Mouse (Mus musculus): Measurements from ENCODE around the gene Csnk2a1. TPM values are rescaled to one million over a fixed set of nuclear protein-coding genes. Genes with fewer than 3 reads are reported as not detected.

Gene Csnk2a1
- polyA plus RNA-seq, 1 experiment from 2014 or later: 112 TPM

- ATAC-seq (replicated peaks; ENCODE audit: low FRiP score, low TSS enrichment, low read depth): no peak
- Histone ChIP-seq H3K4me3 (ENCODE audit: low read depth, low read length) (no peak overlapping the region), H3K9me3 (ENCODE audit: control insufficient read depth, low read length) (no peaks in the 10 kb centered on the region), H3K9ac (ENCODE audit: low read length) (no peak overlapping the region), H3K27ac (ENCODE audit: low read depth) (no peak overlapping the region), H3K4me2 (ENCODE audit: low read length) (no peak overlapping the region), H3K36me3 (ENCODE audit: control insufficient read depth, insufficient read depth, low read length) (no peaks in the 10 kb centered on the region), H3K27me3 (replicated peaks; ENCODE audit: control insufficient read depth, insufficient read depth, low read length) (no peaks in the 10 kb centered on the region), H3K4me1 (replicated peaks; ENCODE audit: control insufficient read depth, insufficient read depth, low read length) (no peaks in the 10 kb centered on the region)
- no peak for DNase-seq (ENCODE audit: low spot score)
- 69% methylated on average over 1 of the region's 1 CpGs for WGBS
Measured at GRCm38 (mm10) chr2:152216975-152217374, 9.7 kb upstream of the Csnk2a1 start.

DNA sequence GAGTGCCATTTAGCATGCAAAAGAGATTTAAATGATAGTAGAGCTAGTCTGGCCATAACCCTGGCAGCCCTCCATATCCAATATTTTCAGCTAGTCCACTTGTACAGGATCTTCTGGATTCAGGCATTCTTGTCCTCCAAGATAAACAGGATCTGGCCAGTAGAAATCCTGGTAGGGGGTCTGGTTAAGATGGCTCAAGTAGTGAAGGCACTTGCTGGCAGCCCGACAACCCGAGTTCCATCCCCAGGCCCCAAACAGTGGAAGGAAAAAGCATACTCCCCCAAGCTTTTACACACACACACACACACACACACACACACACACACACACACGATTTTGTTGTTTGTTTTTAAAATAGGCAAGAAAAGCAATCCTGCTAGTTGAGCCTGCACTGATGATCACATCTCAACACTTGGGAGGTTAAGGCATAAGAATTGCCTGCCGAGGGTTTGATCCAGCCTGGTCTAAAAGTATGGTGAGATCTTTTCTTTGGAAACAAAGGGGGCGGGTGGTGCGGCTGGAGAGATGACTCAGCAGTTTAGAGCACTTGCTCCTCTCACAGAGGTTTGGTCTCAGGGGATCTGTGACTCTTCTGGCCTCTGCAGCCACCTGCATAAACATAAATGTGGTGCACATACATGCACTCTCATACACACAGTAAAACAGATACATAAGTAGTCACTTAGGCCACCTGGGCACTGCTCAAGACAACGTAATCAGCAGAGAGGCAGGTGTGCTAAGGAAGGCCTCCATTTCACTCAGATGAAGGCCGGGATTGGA, 2.9 kb upstream of the Csnk2a1 start:
- no peak overlapping the region for H3K9ac ChIP-seq (ENCODE audit: low read length)
- H3K4me1 ChIP-seq (replicated peaks; ENCODE audit: control insufficient read depth, insufficient read depth, low read length): peaks cover 11% of the 10 kb centered on the region
- no peak overlapping the region for H3K4me2 ChIP-seq (ENCODE audit: low read length)
- H3K36me3 ChIP-seq (ENCODE audit: control insufficient read depth, insufficient read depth, low read length): no peaks in the 10 kb centered on the region
- DNase-seq (ENCODE audit: low spot score) (no peak), ATAC-seq (replicated peaks; ENCODE audit: low FRiP score, low TSS enrichment, low read depth) (no peak)
- H3K27me3 ChIP-seq (replicated peaks; ENCODE audit: control insufficient read depth, insufficient read depth, low read length): no peaks in the 10 kb centered on the region
- WGBS: 75% methylated on average over 8 of the region's 8 CpGs
- H3K4me3 ChIP-seq (ENCODE audit: low read depth, low read length): no peak overlapping the region
- no peak overlapping the region for H3K27ac ChIP-seq (ENCODE audit: low read depth)
- no peaks in the 10 kb centered on the region for H3K9me3 ChIP-seq (ENCODE audit: control insufficient read depth, low read length)

- Histone ChIP-seq H3K27ac (ENCODE audit: low read depth) (peak overlapping the region; percentile 96; the same call in 1 of the 2 replicates), H3K4me2 (ENCODE audit: low read length) (peak overlapping the region; percentile 57), H3K9ac (ENCODE audit: low read length) (no peak overlapping the region), H3K27me3 (replicated peaks; ENCODE audit: control insufficient read depth, insufficient read depth, low read length) (no peaks in the 10 kb centered on the region), H3K9me3 (ENCODE audit: control insufficient read depth, low read length) (no peaks in the 10 kb centered on the region), H3K4me1 (replicated peaks; ENCODE audit: control insufficient read depth, insufficient read depth, low read length) (peaks cover 11% of the 10 kb centered on the region), H3K4me3 (ENCODE audit: low read depth, low read length) (no peak overlapping the region), H3K36me3 (ENCODE audit: control insufficient read depth, insufficient read depth, low read length) (no peaks in the 10 kb centered on the region)
- no peak for DNase-seq (ENCODE audit: low spot score)
- WGBS: 73% methylated on average over 7 of the region's 7 CpGs
- no peak for ATAC-seq (replicated peaks; ENCODE audit: low FRiP score, low TSS enrichment, low read depth)
Measured at GRCm38 (mm10) chr2:152225536-152225935, 1.1 kb upstream of the Csnk2a1 start.

DNA sequence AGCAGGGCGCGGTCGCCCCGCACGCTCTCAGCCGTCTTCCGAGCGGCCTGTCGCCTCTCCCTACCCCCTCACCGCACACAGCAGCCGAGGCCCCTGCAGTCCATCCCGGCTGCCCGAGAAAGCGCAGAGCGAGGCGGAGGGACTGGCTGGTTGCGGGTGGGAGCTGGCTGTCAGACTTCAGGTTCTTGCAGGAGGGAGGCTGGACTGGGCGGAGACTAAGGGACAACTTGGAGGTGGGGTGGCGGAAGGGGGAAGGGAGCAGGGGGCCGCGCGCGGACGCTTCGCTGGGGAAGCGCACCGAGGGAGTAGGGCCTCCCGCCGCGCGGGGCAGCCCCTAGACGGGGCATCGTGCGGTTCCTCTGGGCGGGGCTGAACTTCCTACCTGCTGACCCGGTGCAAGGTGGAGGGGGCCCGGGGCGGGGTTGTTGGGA, 427 bp downstream of the Csnk2a1 start:
- under 1% methylated on average over 38 of the region's 38 CpGs for WGBS
- Histone ChIP-seq H3K27me3 (replicated peaks; ENCODE audit: control insufficient read depth, insufficient read depth, low read length) (no peaks in the 10 kb centered on the region), H3K9ac (ENCODE audit: low read length) (peak overlapping the region; percentile 82), H3K4me1 (replicated peaks; ENCODE audit: control insufficient read depth, insufficient read depth, low read length) (peaks cover 11% of the 10 kb centered on the region), H3K36me3 (ENCODE audit: control insufficient read depth, insufficient read depth, low read length) (no peaks in the 10 kb centered on the region), H3K9me3 (ENCODE audit: control insufficient read depth, low read length) (no peaks in the 10 kb centered on the region), H3K4me3 (ENCODE audit: low read depth, low read length) (peak overlapping the region; percentile 89), H3K27ac (ENCODE audit: low read depth) (peak overlapping the region; percentile 96), H3K4me2 (ENCODE audit: low read length) (peak overlapping the region; percentile 77)
- DNase-seq (ENCODE audit: low spot score) (peak; percentile 91), ATAC-seq (replicated peaks; ENCODE audit: low FRiP score, low TSS enrichment, low read depth) (peak; percentile 83)

- Histone ChIP-seq H3K9me3 (ENCODE audit: control insufficient read depth, low read length) (no peaks in the 10 kb centered on the region), H3K36me3 (ENCODE audit: control insufficient read depth, insufficient read depth, low read length) (no peaks in the 10 kb centered on the region), H3K27ac (ENCODE audit: low read depth) (no peak overlapping the region)
Measured at GRCm38 (mm10) chr2:152230046-152230445, 3.4 kb downstream of the Csnk2a1 start.

GRCm38 (mm10) chr2:152237926-152238325, 11.3 kb downstream of the Csnk2a1 start:
- H3K9me3 ChIP-seq (ENCODE audit: control insufficient read depth, low read length): no peaks in the 10 kb centered on the region
- no peaks in the 10 kb centered on the region for H3K27me3 ChIP-seq (replicated peaks; ENCODE audit: control insufficient read depth, insufficient read depth, low read length)
- H3K4me1 ChIP-seq (replicated peaks; ENCODE audit: control insufficient read depth, insufficient read depth, low read length): no peaks in the 10 kb centered on the region
- peaks cover 23% of the 10 kb centered on the region for H3K36me3 ChIP-seq (ENCODE audit: control insufficient read depth, insufficient read depth, low read length)
- no peak for ATAC-seq (replicated peaks; ENCODE audit: low FRiP score, low TSS enrichment, low read depth)
- H3K27ac ChIP-seq (ENCODE audit: low read depth): no peak overlapping the region
- no peak overlapping the region for H3K9ac ChIP-seq (ENCODE audit: low read length)
- no peak for DNase-seq (ENCODE audit: low spot score)
- no peak overlapping the region for H3K4me2 ChIP-seq (ENCODE audit: low read length)
- 78% methylated on average over 1 of the region's 1 CpGs for WGBS
- H3K4me3 ChIP-seq (ENCODE audit: low read depth, low read length): no peak overlapping the region

More at GRCm38 (mm10) chr2:152230046-152230445, 3.4 kb downstream of the Csnk2a1 start:
- Histone ChIP-seq H3K4me3 (ENCODE audit: low read depth, low read length) (no peak overlapping the region), H3K4me2 (ENCODE audit: low read length) (no peak overlapping the region), H3K9ac (ENCODE audit: low read length) (no peak overlapping the region), H3K4me1 (replicated peaks; ENCODE audit: control insufficient read depth, insufficient read depth, low read length) (peaks cover 11% of the 10 kb centered on the region), H3K27me3 (replicated peaks; ENCODE audit: control insufficient read depth, insufficient read depth, low read length) (no peaks in the 10 kb centered on the region)
- ATAC-seq (replicated peaks; ENCODE audit: low FRiP score, low TSS enrichment, low read depth) (no peak), DNase-seq (ENCODE audit: low spot score) (no peak)

DNA sequence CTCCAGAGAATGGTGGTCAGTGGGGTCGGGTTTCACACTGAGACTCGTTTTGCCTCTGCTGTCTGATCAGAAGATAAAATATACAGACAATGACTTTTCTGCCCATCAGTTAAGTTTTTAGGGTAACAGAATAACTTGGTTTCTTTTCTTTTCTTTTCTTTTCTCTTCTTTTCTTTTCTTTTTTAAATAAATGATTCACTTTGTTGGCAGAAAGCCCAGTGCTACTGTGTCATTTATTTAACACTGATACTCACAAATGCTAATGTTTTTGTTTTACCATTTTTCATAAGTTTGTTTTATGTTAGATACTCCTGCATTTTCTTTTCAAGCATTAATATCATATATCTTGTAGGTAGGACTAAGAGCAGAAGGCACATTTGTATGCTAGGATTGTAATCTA, 13.9 kb downstream of the Csnk2a1 start:
- ATAC-seq (replicated peaks; ENCODE audit: low FRiP score, low TSS enrichment, low read depth) (no peak), DNase-seq (ENCODE audit: low spot score) (no peak)
- Histone ChIP-seq H3K4me3 (ENCODE audit: low read depth, low read length) (no peak overlapping the region), H3K27me3 (replicated peaks; ENCODE audit: control insufficient read depth, insufficient read depth, low read length) (no peaks in the 10 kb centered on the region), H3K36me3 (ENCODE audit: control insufficient read depth, insufficient read depth, low read length) (peaks cover 29% of the 10 kb centered on the region), H3K9me3 (ENCODE audit: control insufficient read depth, low read length) (no peaks in the 10 kb centered on the region), H3K4me1 (replicated peaks; ENCODE audit: control insufficient read depth, insufficient read depth, low read length) (no peaks in the 10 kb centered on the region; the same call in 1 of the 2 replicates), H3K4me2 (ENCODE audit: low read length) (no peak overlapping the region), H3K9ac (ENCODE audit: low read length) (no peak overlapping the region), H3K27ac (ENCODE audit: low read depth) (no peak overlapping the region)
- WGBS: 34% methylated on average over 2 of the region's 2 CpGs

- Histone ChIP-seq H3K4me1 (replicated peaks; ENCODE audit: control insufficient read depth, insufficient read depth, low read length) (no peaks in the 10 kb centered on the region; the same call in 1 of the 2 replicates), H3K27me3 (replicated peaks; ENCODE audit: control insufficient read depth, insufficient read depth, low read length) (no peaks in the 10 kb centered on the region), H3K9ac (ENCODE audit: low read length) (no peak overlapping the region), H3K4me2 (ENCODE audit: low read length) (no peak overlapping the region), H3K4me3 (ENCODE audit: low read depth, low read length) (no peak overlapping the region), H3K9me3 (ENCODE audit: control insufficient read depth, low read length) (no peaks in the 10 kb centered on the region), H3K27ac (ENCODE audit: low read depth) (no peak overlapping the region), H3K36me3 (ENCODE audit: control insufficient read depth, insufficient read depth, low read length) (peaks cover 27% of the 10 kb centered on the region)
- DNase-seq (ENCODE audit: low spot score): no peak
- ATAC-seq (replicated peaks; ENCODE audit: low FRiP score, low TSS enrichment, low read depth): no peak
- 82% methylated on average over 1 of the region's 1 CpGs for WGBS
Measured at GRCm38 (mm10) chr2:152247213-152247612, 20.6 kb downstream of the Csnk2a1 start.

GRCm38 (mm10) chr2:152250511-152250910, 23.9 kb downstream of the Csnk2a1 start:
- ATAC-seq (replicated peaks; ENCODE audit: low FRiP score, low TSS enrichment, low read depth): no peak
- no peak overlapping the region for H3K27ac ChIP-seq (ENCODE audit: low read depth)
- H3K4me3 ChIP-seq (ENCODE audit: low read depth, low read length): no peak overlapping the region
- no peak overlapping the region for H3K9ac ChIP-seq (ENCODE audit: low read length)
- H3K9me3 ChIP-seq (ENCODE audit: control insufficient read depth, low read length): no peaks in the 10 kb centered on the region
- peaks cover 49% of the 10 kb centered on the region for H3K36me3 ChIP-seq (ENCODE audit: control insufficient read depth, insufficient read depth, low read length)
- H3K4me1 ChIP-seq (replicated peaks; ENCODE audit: control insufficient read depth, insufficient read depth, low read length): no peaks in the 10 kb centered on the region
- H3K27me3 ChIP-seq (replicated peaks; ENCODE audit: control insufficient read depth, insufficient read depth, low read length): no peaks in the 10 kb centered on the region
- 64% methylated on average over 2 of the region's 4 CpGs for WGBS
- DNase-seq (ENCODE audit: low spot score): no peak
- no peak overlapping the region for H3K4me2 ChIP-seq (ENCODE audit: low read length)
